Comparison of ENCODE assay signal across 19 mouse cellular contexts in the genomic region with DNA sequence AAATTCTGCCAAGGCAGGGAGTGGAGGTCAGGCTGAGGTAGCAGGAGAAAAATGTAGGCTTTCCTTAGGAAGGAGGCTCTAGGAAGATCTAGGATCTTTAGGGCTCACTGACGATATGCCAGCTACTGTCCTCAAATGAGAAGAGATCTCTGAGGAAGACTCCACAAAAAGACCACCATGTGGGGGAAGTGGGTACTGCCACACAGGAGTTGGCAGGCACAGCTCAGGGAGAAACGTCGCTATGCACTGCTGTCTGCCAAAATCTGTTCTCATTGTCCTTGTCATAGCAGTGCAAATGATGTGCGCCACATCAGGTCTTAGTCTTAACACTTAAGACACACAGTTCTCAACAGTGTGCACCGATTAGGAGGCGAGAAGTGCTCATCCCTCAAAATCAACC. TPM values are rescaled to one million over a fixed set of nuclear protein-coding genes. Genes with fewer than 3 reads are reported as not detected.
DNase-seq lines count a peak whose midpoint lies in the region; ATAC-seq and TF ChIP-seq lines count a peak whose summit lies in the region.
"Had no signal": no experiment of that assay in that cellular context is flagged by ENCODE, and none has a peak within 500 bp of the region (broad histone marks: within the 10 kb centered on the region; RNA-seq: fewer than 3 reads in every experiment).

No protein-coding gene starts in this region.

- no peaks in the 10 kb centered on the region for H3K27me3 ChIP-seq in heart, embryonic 11.5 days (ENCODE audit: control insufficient read depth, insufficient read depth, low read length)
- no peaks in the 10 kb centered on the region for H3K27me3 ChIP-seq in lung, postnatal 0 days (replicated peaks; ENCODE audit: insufficient read depth, low read length)
- H3K27me3 ChIP-seq in forebrain, embryonic 12.5 days = no peaks in the 10 kb centered on the region
- H3K27me3 ChIP-seq: liver, embryonic 13.5 days; midbrain, embryonic 15.5 days had no signal

- no peak for ATAC-seq in heart, embryonic 11.5 days (replicated peaks; ENCODE audit: insufficient number of reproducible peaks, low FRiP score, low TSS enrichment)
- 0 out of 2 replicates have a peak, but pooled peaks have one; percentile 25 for ATAC-seq in lung, postnatal 0 days
- ATAC-seq in forebrain, embryonic 12.5 days (ENCODE audit: low FRiP score) = no peak
- ATAC-seq: CD4-positive, CD25-positive, alpha-beta regulatory T cell, adult 4 months; forebrain, embryonic 16.5 days; midbrain, embryonic 15.5 days had no signal

- TF ChIP-seq EP300 in lung, postnatal 0 days (IDR thresholded peaks at IDR 0.05) = no peak

- peaks cover 38% of the 10 kb centered on the region for H3K4me1 ChIP-seq in heart, embryonic 11.5 days (ENCODE audit: control insufficient read depth, insufficient read depth, low read length)
- peaks cover 30% of the 10 kb centered on the region; the same call in 1 of the 2 replicates for H3K4me1 ChIP-seq in lung, postnatal 0 days (ENCODE audit: insufficient read depth, low read depth, low read length)
- peaks cover 8% of the 10 kb centered on the region; the same call in 1 of the 2 replicates for H3K4me1 ChIP-seq in forebrain, embryonic 12.5 days

- H3K4me3 ChIP-seq in heart, embryonic 11.5 days (ENCODE audit: low read depth, low read length) = no peak overlapping the region
- no peak overlapping the region for H3K4me3 ChIP-seq in lung, postnatal 0 days (ENCODE audit: low read depth, low read length)
- H3K4me3 ChIP-seq in forebrain, embryonic 12.5 days (replicated peaks) = no peak overlapping the region
- H3K4me3 ChIP-seq: embryonic facial prominence, embryonic 10.5 days; hindbrain, embryonic 10.5 days; liver, embryonic 13.5 days; midbrain, embryonic 15.5 days had no signal

- peak; percentile 58 for DNase-seq in heart, postnatal 4 days
- no peak for DNase-seq in lung, postnatal 0 days (ENCODE audit: low spot score)
- DNase-seq in lung, postnatal 25 days (ENCODE audit: low spot score) = no peak
- peak; percentile 50 for DNase-seq in ZHBTc4 (ENCODE audit: low read depth, low spot score)
- DNase-seq in thymus, postnatal 10 days (ENCODE audit: low spot score in 2 of 2) = peak; percentile 30 to 60
- DNase-seq in right cerebral cortex, adult 18-20 months = no peak
- DNase-seq: adrenal gland, adult 8-10 months; cerebellum, adult 11-12 months; cerebellum, postnatal 36 days; liver, embryonic 13.5 days; spleen, adult 18-20 months had no signal

- 79% methylated on average over 6 of the region's 6 CpGs for WGBS in heart, embryonic 11.5 days (ENCODE audit: insufficient replicate concordance)
- 71% methylated on average over 6 of the region's 6 CpGs for WGBS in lung, postnatal 0 days
- 93% methylated on average over 6 of the region's 6 CpGs for WGBS in forebrain, embryonic 12.5 days

- no peak overlapping the region for H3K4me2 ChIP-seq in heart, embryonic 11.5 days
- no peak overlapping the region for H3K4me2 ChIP-seq in lung, postnatal 0 days (replicated peaks; ENCODE audit: low read depth, low read length)
- no peak overlapping the region for H3K4me2 ChIP-seq in forebrain, embryonic 12.5 days
- H3K4me2 ChIP-seq: liver, embryonic 13.5 days; midbrain, embryonic 15.5 days had no signal

- H3K9me3 ChIP-seq in heart, embryonic 11.5 days (replicated peaks; ENCODE audit: control insufficient read depth, low read length) = no peaks in the 10 kb centered on the region
- no peaks in the 10 kb centered on the region for H3K9me3 ChIP-seq in lung, postnatal 0 days (ENCODE audit: low read length)
- H3K9me3 ChIP-seq in forebrain, embryonic 12.5 days = no peaks in the 10 kb centered on the region
- H3K9me3 ChIP-seq: embryonic facial prominence, embryonic 10.5 days; hindbrain, embryonic 10.5 days; liver, embryonic 13.5 days; midbrain, embryonic 15.5 days had no signal

- TF ChIP-seq CTCF in lung, postnatal 0 days (IDR thresholded peaks at IDR 0.05) = peak; percentile 39

- H3K36me3 ChIP-seq in heart, embryonic 11.5 days (ENCODE audit: control insufficient read depth, insufficient read depth, low read length) = no peaks in the 10 kb centered on the region
- no peaks in the 10 kb centered on the region for H3K36me3 ChIP-seq in lung, postnatal 0 days (ENCODE audit: insufficient read depth, low read length)
- no peaks in the 10 kb centered on the region for H3K36me3 ChIP-seq in forebrain, embryonic 12.5 days (replicated peaks)
- H3K36me3 ChIP-seq: liver, embryonic 13.5 days; midbrain, embryonic 15.5 days had no signal

- H3K27ac ChIP-seq in heart, embryonic 11.5 days (ENCODE audit: low read depth, low read length) = no peak overlapping the region
- no peak overlapping the region for H3K27ac ChIP-seq in lung, postnatal 0 days (ENCODE audit: low read length)
- no peak overlapping the region for H3K27ac ChIP-seq in forebrain, embryonic 12.5 days
- H3K27ac ChIP-seq: embryonic facial prominence, embryonic 10.5 days; hindbrain, embryonic 10.5 days; kidney, postnatal 0 days; liver, embryonic 13.5 days; midbrain, embryonic 15.5 days had no signal

- H3K9ac ChIP-seq in heart, embryonic 11.5 days (ENCODE audit: low read depth, low read length) = no peak overlapping the region
- no peak overlapping the region for H3K9ac ChIP-seq in lung, postnatal 0 days (replicated peaks; ENCODE audit: low read depth)
- H3K9ac ChIP-seq in forebrain, embryonic 12.5 days = no peak overlapping the region
- H3K9ac ChIP-seq: liver, embryonic 13.5 days; midbrain, embryonic 15.5 days had no signal

RNA-seq across cellular contexts. Expression of gene Lamc1, which starts 17.5 kb away (rescaled TPM):
- 100 to 1,000 TPM; 351 to 364 TPM for total RNA-seq in heart, postnatal 4 days (2021)
- 87.6 and 98.2 TPM in 2 replicates for polyA plus RNA-seq in heart, embryonic 11.5 days (2014; fragmentation: Nextera tagmentation; extraction: Ambion mirVana)
- polyA plus RNA-seq in lung, postnatal 0 days (2015; fragmentation: Nextera tagmentation; extraction: Ambion mirVana) = 101 and 106 TPM in 2 replicates
- 26.0 and 26.3 TPM in 2 replicates for polyA plus RNA-seq in forebrain, embryonic 12.5 days (2016; fragmentation: Nextera tagmentation; extraction: Ambion mirVana)

Comparison
In these comparisons a context has a peak if more than half of its experiments do, and no peak if none do; other contexts are left out.
1. DNase-seq: peak in heart, postnatal 4 days (single experiment), ZHBTc4 (single experiment) and thymus, postnatal 10 days (2 of 2); none in lung, postnatal 0 days (single experiment), lung, postnatal 25 days (single experiment) and right cerebral cortex, adult 18-20 months (single experiment).